Mouse (Mus musculus) embryo, embryonic 11.5 days (tissue): ENCODE results near the gene Zfp709.
"Not testable (repeated sequence)": the region's sequence is repeated elsewhere in the genome, so short reads cannot be mapped to it uniquely, and the experiment has no call there.

Source experiments
- DNase-seq: peaks from one replicate; pipeline ENCODE4 v3.0.0-alpha.2; 2012; ENCODE audit warnings: low read depth, low spot score

The Zfp709 gene

DNA sequence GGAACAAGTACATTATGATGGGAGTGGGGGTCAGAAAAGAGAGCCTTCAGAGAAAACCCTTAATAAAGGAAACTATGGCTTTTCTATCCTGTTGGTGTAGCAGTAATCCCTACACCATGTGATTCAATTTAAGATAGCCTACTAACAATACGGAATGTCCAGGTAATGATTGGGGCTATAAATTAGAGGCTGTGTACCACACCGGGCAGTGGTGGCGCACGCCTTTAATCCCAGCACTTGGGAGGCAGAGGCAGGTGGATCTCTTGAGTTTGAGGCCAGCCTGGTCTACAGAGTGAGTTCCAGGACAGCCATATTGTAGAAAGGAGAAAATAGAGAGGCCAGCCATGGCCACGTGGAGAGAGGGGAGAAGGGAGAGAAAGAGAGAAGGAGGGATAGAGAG is 44.0 kb downstream of the Zfp709 start:
- no peak for DNase-seq

DNA sequence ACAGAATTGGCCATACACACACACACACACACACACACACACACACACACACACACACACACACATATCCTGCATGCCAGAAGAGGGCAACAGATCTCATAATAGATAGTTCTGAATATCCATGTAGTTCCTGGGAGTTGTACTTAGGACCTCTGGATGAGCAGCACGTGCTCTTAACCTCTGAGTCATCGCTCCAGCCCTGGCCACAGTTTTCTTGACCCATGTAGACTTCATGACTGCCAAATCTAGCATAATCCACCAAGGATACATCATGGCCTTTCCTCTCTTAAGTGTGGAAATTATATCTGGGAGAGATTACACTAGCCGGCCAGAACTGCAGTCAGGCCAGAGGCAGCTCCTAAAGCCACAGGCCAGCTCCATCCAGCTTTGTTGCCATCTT is 44.7 kb downstream of the Zfp709 start:
- no peak for DNase-seq

DNA sequence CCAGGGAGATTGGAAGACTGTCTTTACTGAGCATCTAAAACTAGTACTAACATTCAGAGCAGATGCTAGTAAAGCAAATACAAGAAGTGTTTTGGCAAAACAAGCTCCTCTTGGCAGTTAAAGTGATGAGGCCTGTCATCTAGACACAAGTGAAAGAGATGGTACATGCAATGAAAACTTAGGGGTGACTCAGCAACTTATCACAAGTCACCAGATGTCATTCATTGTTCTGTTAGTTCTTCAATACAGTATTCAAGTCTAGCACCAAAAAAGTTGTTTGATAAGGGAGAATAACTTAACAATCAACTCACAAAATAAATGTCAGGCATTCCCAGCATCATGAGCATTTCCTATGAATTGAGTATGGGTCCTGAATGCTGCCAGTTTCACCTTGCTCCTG is 46.0 kb downstream of the Zfp709 start:
- DNase-seq = no peak

DNA sequence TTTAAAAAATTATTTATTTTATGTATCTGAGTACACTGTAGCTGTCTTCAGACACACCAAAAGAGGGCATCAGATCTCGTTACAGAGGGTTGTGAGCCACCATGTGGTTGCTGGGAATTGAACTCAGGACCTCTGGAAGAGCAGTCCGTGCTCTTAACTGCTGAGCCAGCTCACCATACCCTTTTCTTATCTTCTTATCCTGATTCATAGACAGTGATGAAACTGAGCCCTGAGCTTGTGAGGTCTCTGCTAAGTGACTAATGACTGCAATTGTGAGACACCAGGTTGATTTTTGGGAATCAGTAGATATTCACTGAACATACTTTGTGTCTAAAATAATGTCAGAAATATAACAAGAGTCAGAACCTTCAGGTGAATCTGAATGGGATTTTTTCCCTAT is 56.2 kb downstream of the Zfp709 start:
- DNase-seq = not testable (repeated sequence)

DNA sequence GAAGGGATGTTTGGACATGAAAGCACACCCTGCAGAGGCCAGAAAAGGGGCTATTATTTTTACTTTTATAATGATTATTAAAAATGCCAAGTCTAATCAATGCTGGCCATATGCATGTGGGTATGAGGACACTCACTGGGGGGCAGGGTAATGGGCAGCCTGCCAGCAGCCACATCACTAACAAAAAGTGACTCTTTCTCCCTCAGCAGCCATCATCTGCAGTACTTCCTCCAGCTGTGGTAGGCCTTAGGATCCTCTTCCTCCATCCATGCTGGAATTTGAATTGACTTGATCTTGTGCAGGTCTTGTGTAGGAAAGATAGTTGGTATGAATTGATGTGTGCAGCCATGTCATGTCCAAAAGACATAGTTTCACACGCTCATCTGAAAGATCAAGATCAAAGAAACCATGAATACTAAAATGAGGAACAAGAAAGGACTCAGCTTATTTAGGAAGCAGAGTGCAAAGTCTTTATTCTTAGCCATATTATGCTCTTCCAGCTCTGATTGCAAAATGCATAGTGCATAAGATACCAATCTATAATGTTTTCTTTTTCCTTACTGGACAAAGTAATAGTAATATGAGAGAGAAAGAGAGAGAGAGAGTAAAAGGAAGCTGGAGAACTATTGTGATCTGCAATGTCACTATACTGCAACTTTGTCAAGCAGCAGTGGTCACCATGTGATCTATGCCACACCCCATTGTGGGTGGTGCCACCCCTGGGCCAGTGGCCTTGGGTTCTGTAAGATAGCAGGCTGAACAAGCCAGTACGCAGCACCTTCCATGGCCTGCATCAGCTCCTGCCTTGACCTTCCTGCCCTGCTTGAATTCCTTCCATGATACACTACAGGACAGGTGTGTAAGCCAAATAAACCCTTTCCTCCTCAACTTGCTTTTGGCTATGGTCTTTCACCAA is 58.7 kb downstream of the Zfp709 start:
- DNase-seq = no peak

DNA sequence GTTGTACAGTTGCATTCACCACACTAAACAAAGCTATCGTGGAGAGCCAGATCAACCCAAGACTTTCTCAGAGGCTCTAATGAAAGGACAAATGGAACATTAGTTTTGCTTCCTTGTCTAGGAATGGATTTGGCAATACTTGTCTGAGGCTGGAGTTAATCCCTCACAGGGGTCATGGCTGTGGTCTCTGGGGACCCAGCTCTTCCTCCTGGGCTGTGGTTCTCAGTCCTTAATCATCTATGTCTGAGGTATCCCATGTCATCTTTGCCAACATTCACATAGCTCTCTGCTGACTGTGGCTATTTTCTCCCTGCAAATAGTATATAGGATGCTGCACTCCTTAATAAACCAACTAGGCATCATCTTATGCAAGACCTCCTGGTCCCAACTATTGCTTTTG is 60.0 kb downstream of the Zfp709 start:
- DNase-seq = no peak
